Mouse (Mus musculus) spleen, postnatal 10 days (tissue): ENCODE results near the gene Rps29.
A peak's percentile ranks its signal among the peaks of the same experiment; 100 is the strongest.
"Not testable (repeated sequence)": the region's sequence is repeated elsewhere in the genome, so short reads cannot be mapped to it uniquely, and the experiment has no call there.

ENCODE experiments used
- DNase-seq, 2 experiments: peaks; one replicate each; pipeline ENCODE4 v3.0.0; 2021 to 2022; ENCODE audit warnings: low spot score in 2 of 2

The Rps29 gene

GRCm38 (mm10) chr12:69179371-69179770 is 20.4 kb upstream of the Rps29 start:
- no peak for DNase-seq

GRCm38 (mm10) chr12:69177526-69177925 is 18.5 kb upstream of the Rps29 start:
- DNase-seq = no peak

- no peak for DNase-seq
These were observed 17.0 kb upstream of the Rps29 start for GRCm38 (mm10) chr12:69175975-69176374.

GRCm38 (mm10) chr12:69171307-69171706 is 12.3 kb upstream of the Rps29 start:
- no peak for DNase-seq

- DNase-seq = peak; percentile 92 to 97
These were observed 9.6 kb upstream of the Rps29 start, which contains the start of gene Lrr1 for GRCm38 (mm10) chr12:69168461-69169106. Lrr1 (plus strand) TSS chr12:69168814.

- no peak for DNase-seq
These were observed 8.9 kb upstream of the Rps29 start for GRCm38 (mm10) chr12:69167656-69168460.

- DNase-seq = not testable (repeated sequence)
These were observed 8.0 kb upstream of the Rps29 start for GRCm38 (mm10) chr12:69166861-69167581.

- DNase-seq = no peak
These were observed 5.9 kb upstream of the Rps29 start for GRCm38 (mm10) chr12:69164904-69165303.

GRCm38 (mm10) chr12:69163586-69163985 is 4.6 kb upstream of the Rps29 start:
- not testable (repeated sequence) for DNase-seq

GRCm38 (mm10) chr12:69160677-69161076 is 1.7 kb upstream of the Rps29 start:
- not testable (repeated sequence) for DNase-seq

GRCm38 (mm10) chr12:69159578-69159940 is 573 bp upstream of the Rps29 start:
- no peak for DNase-seq

GRCm38 (mm10) chr12:69158366-69158764 is 621 bp downstream of the Rps29 start:
- DNase-seq = no peak

- DNase-seq = no peak
These were observed 1.9 kb downstream of the Rps29 start for GRCm38 (mm10) chr12:69157107-69157506.

GRCm38 (mm10) chr12:69156436-69156835 is 2.5 kb downstream of the Rps29 start:
- no peak for DNase-seq

- no peak for DNase-seq
These were observed 3.1 kb downstream of the Rps29 start for GRCm38 (mm10) chr12:69155923-69156322.

- no peak for DNase-seq
These were observed 8.9 kb downstream of the Rps29 start for GRCm38 (mm10) chr12:69150049-69150448.

- no peak for DNase-seq
These were observed 11.7 kb downstream of the Rps29 start for GRCm38 (mm10) chr12:69147166-69147735.

GRCm38 (mm10) chr12:69143460-69143859 is 15.5 kb downstream of the Rps29 start:
- DNase-seq = no peak

- DNase-seq = no peak
These were observed 19.1 kb downstream of the Rps29 start for GRCm38 (mm10) chr12:69139841-69140240.

GRCm38 (mm10) chr12:69139201-69139600 is 19.8 kb downstream of the Rps29 start:
- no peak for DNase-seq

GRCm38 (mm10) chr12:69131981-69132380 is 27.0 kb downstream of the Rps29 start:
- DNase-seq = peak in 1 of 2 experiments; percentile 63

- DNase-seq = no peak
These were observed 27.7 kb downstream of the Rps29 start for GRCm38 (mm10) chr12:69131267-69131666.
